Mouse (Mus musculus) naive thymus-derived CD4-positive, alpha-beta T cell, adult 2 months (primary cell): ENCODE data around the gene Slc1a7.

ENCODE experiments used
- DNase-seq: peaks from one replicate; pipeline ENCODE4 v3.0.0-alpha.2; 2011; ENCODE audit warnings: low read depth

The Slc1a7 gene

DNA sequence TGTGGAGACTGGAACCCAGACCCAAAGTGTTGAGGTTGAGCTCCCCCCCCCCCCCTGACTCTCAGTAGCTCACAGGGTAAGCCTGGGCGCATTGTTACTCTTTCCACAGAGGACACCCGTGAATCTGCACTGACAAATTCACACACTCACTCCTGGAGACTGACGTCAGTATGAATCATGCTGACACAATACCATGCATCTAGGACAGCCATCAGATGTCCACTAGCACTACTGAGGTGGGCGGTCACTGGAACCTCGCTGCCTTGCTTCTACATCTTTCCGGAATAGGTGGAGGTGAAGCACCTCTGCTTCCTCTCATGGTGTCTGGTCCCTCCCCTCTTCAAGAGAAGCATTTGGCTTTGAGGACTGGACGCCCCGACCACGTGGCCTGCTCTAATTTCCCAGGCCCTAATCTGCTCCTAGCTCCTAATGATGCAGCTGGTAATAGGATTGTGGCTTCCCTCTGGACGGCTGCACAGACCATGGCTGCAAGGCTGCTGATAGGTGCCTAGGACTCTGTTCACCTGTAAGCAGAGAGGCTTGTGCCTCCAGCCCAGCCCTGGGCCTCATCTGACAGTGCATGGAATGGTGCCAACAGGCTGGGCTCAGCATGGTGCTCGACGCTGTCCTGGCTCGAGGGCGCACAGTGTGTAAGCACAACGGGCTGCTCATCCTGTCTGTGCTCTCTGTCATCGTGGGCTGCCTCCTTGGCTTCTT lies at the start of gene Slc1a7:
Gene Slc1a7, plus strand, starts transcription at position 367 of the 717 bp plus-strand sequence.
- no peak for DNase-seq

DNA sequence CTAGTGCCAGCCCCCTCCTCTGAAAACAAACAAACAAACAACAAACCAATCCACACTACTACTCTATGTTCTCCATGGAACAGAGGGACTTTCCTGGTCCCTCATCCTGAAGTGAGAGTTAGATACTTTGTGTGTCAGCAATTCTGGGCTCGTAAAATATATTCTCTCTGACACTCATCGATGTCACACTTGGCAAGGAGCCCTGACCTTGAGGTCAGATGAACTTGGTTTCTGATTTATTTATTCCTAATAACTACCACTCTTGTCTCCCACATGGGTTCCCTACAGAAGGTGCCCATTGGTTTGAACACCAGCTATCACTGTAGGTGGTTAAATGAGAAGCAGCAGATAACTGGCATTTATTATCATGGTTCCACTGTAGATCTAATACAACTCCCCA lies 47.8 kb upstream of the Slc1a7 start:
- no peak for DNase-seq

DNA sequence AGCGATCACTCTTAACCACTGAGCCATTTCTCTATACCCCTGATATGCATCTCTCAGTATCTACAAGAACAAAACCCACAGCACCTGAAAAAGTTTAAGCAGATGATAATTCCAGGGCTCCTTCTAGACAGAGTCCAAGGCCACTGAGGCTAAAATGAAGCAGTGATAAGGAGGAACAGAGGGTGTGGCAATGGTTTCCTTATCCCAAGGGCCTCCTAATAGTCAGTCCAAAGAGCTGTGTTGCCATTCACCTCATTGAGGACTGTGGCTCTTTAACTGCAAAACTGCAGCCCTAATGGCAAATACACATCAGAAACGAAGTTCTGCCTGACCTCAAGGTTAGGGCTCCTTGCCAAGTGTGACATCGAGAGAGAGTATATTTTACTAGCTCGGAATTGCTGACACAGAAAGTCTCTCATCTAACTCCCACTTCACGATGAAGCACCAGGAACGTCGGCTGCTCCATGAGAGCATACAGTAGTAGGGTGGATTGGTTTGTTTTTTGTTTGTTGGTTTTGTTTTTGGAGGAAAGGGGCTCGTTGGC lies 46.9 kb upstream of the Slc1a7 start:
- DNase-seq: no peak

DNA sequence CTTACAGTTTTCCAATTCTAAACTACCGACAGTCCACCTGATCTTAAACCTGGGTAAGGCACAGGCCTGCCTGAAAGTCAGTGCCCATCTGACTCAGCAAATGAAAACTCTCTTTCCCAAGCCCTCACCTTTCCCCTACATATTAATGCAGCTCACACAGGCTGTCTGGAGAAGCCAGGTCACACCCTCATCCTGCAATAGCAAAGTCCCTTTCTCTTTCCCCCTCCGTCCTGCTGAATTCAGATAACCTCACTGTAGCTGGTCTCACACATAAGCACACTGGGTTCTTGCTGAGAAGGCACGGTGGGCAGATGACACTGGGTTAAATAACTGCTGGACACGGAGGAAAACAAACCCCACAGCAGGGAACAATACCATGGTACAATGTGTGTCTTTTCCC lies 46.2 kb upstream of the Slc1a7 start:
- no peak for DNase-seq

DNA sequence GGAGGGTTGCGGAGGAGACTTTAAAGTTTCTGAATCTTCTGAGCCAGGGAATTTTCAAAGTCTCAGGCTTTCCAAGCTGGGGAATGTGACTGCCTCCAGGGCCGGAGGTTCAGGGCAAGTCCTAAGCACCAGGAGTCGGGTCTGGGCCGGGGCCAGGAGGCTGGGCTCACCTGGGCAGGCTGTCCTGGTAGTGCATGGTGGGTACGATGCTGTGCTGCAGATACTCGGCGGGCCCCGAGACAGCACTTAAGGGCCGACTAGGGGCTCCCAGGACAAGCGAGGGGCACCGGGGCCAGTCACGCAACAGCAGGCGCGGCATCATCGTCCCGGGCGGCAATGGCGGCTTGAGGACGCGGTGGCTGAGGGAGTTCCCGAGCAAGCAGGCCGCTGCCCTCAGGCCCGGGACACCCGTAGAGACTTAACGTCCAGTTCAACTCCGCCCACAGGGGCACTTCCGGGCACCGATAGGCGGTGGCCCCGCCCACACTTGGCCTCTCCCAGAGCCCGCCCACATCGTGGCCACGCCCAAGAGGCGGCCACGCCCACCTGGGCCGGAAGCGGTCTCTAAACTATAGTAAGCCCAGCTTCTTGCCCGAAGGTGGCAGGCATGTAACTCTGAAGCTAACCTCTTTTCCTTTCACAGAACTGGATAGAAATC lies 44.9 kb upstream of the Slc1a7 start, which contains the start of gene Cpt2:
Gene Cpt2, minus strand, starts transcription at position 466 of the 658 bp plus-strand sequence.
- peak; percentile 96 for DNase-seq

DNA sequence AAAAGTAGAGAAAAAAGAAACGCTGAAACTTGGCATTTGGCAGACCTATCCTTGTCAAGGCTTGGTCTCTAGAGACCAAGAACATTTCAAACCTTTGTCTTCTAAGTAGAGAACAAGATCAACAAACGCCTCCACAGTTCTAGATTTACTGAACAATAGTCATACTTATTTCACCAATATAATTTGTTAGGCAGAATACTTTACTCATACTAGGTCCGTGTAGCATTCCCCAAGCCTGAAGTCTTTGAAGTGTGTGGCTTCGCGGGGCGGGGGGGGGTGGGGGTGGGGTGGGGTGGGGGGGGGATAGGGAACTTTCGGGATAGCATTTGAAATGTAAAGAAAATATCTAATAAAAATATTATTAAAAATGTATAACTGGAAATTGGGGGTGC lies 44.3 kb upstream of the Slc1a7 start:
- DNase-seq: no peak

DNA sequence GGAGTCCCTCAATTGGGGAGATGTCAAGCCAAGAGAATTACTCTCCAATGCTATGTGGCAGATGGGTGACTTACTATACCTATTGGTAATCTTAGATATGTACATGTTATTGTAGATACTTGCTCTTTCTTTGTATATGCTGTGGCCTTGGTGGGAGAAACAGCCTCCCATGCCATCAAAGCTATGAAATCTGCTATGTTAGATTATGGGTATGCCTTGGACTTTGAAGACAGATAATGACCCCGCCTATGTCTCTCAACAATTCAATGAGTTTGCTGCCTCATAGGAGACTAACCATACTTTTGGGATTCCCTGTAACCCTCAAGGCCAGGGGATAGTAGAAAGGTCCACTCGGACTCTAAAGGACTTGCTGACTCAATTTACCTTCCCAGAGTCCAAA lies 39.9 kb upstream of the Slc1a7 start:
- no peak for DNase-seq

DNA sequence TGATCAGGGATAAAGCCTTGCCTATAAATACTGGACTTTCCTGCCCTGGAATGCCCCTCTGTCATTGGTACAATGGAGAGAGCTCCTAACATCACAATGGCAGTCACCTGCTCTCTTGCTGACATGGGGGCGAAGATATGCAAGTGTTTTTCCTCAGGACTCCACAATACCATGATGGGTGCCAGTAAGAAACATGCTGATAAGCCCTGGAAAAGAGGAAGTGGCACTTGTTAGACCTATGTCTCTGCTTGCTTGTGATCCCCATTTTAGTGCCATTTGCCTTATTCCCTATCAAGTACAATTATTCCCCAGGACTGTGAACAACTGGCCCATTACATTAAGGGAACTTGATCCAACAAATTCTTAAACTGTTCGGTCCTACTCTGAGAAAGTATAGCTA lies 39.4 kb upstream of the Slc1a7 start:
- no peak for DNase-seq

DNA sequence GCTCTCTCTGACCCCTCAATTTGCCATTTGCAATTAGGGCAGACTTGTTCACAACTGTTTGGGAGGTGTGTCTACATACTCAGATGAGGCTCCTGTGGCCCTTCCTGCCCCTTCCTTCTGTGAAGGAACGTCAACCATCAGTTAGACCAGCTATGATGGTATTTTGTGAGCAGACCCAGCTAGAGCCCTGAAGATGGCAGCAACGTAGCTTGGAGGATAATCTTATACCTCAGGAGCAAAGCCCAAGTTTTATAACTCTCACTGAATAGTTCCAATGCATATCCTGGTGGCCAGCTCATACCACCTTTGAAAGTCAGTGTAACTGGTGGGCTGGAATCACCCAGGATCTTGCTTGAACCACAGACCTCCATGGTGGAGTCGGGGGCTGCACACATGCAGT lies 36.7 kb upstream of the Slc1a7 start:
- no peak for DNase-seq

DNA sequence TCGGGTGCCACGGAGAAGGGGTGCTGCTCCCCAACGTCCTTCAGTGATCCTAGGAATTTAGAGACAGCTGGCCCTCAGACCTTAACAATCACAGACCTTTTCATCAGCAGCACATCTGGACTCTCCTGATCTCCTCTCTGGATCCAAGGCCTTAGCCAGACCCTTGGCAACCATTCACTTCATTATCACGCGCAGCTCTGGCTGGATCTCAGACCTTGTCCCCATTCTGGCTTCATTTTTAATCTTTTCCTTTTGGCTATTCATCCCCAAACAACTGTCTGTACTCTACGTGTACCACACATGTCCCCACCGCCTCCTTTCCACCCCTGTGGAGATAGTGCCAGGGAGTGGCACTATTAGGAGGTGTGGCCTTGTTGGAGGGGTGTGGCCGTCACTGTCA lies 34.9 kb upstream of the Slc1a7 start:
- DNase-seq: no peak

DNA sequence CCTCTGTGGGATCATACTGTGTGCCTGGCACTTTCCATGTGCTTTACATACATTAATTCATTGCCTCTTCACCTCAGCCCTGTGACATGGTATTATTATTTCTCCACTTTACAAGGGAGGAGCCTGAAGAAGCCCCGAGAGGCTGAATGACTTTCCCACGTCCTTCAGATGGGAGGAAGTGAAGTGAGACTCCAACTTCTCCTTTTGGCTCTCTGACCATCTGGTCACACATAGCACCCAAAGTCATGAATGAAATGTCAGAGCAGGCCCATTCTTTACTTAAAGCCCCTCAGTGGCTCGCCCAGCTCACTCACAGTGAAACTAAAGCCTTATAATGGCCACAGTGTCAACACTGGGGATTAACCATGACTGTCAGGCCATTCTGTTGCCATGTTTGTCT lies 32.9 kb upstream of the Slc1a7 start:
- DNase-seq: no peak

DNA sequence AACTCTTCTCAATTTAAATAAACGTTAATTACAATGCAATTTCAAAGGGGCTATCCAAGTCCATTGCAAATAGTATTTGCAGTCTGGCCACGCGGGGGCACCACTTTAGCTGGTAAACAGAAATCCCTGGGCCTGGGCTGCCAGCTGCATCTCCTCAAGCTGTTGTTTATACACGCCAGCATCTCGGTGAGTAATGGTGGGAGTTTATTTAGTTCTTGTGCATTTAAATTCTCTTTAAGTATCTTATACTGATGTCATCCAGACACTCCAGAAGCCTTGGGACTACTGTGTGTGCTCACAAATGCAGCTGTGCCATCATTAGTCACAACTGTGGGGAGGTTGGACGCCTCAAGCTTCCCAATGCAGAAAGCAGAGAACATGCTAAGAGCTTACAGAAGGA lies 30.8 kb upstream of the Slc1a7 start:
- DNase-seq: peak; percentile 47

DNA sequence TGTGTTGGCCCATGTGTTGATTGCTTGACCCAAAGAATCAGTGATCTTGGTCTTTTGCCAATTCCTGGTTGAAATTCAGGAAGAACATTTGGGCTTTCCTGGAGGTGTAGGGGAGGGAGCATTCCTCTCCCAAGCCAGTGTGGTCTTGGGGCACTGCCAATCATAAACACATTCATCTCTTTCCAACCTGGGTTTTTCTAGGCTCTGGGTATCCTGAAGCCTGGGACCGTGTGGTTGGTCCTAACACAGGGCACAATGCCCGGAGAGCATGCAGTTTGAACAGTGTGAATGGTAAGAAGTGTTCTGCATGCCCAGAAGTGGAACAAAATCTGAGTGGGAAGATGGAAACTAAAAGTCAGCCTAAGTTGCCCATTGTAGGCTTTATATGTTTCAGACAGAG lies 30.0 kb upstream of the Slc1a7 start:
- no peak for DNase-seq

DNA sequence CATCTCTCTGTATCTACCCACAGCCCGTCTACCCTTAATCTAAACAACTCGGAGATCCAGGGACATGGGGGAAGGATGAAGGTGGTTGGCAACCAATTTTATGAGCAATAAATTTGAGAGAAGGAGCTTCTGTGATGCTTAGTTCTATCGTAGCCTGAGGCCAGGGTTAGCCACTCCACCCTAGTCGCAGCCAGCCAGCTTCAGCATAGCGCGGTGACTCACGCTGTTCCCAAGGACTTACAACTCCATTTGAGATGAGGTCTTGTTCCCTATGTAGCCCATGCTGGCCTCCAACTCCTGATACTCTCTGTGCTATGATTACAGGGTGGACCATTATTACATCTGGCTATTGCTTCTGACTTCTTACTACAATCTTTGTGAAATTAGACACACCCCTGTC lies 25.4 kb upstream of the Slc1a7 start:
- DNase-seq: no peak

DNA sequence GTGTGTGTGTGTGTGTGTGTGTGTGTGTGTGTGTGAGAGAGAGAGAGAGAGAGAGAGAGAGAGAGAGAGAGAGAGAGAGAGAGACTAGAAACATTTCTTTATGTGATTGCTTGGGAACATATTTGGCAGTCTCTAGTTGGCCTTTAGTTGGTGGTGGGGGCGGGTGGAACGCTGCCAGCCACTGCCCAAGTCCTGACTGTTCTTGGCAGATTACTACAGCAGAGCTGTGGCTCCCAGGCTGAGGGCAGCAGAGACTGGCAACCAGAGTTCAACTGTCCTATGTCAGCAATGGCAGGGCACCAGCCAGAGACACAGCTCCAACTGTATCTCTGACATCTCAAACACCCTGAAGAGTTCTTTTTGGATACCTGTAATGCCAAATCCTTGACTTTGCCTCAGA lies 24.0 kb upstream of the Slc1a7 start:
- no peak for DNase-seq

DNA sequence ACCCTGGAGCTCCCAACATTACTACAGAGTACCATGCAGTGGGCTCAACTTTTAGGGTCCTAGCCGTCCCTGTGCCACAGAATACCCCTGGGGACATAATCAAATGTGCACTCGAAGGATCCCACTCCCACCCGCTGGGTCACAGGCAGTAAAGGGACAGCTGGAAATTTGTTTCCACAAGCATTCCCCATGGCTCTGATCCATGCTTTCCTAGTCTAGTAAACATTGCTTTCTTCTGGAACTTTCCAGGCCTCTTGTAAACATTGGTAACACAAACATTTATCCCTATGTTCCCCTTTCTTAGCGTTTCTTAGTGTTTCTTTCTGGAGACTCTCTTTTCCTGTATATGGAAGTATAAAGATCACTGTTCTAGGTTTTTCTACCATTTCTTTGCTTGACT lies 18.2 kb upstream of the Slc1a7 start:
- no peak for DNase-seq

DNA sequence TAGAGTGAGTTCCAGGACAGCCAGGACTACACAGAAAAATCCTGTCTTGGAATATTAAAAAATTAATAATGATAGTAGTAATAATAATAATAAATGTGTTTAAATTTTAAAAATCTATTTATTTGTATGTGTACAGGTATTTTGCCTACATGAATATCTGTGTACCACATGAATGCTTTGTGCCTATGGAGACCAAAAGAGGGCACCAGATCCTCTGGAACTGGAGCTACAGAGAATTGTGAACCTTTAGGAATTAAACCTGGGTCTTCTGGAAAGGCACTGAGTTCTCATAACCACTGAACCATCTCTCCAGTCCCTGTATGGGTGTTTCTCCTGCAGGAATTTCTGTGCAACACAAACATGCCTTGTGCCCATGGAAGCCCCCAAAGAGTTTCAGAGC lies 15.3 kb upstream of the Slc1a7 start:
- no peak for DNase-seq

DNA sequence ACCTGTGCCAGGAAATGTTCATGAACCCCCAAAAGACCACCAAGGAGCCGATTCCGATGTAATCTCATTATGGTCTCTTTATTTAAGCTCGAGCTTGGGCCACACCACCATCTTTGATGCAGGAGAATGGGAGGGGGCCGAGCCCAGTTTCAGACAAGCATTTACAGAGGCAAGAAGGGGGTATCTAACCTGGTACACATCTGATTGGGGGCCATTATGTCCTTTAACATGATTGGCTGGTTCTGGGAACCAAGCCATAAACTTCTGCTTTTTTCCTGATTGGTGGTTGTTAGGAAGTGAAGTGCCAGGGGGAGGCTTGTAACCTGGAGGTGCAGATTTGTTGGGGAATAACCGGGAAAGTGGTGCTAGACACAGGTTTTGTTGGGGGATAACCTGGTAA lies 12.4 kb upstream of the Slc1a7 start:
- DNase-seq: no peak

DNA sequence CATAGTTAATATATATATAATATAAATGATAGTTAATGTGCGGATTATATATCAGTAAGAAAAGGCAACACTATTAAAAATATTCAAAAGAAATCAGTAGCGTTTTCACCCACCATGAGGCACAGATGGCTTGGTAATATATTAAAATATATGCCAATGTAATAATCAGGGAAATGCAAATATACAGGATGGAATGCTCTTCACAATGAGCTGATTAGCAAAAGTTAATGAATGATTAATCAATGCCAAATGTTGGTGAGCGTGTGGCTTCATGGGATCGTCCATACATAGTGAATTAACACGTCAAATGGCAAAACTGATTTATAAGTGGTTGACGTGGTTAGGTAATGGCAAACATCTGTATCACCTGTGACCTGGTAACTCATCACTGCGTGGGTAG lies 9.6 kb upstream of the Slc1a7 start:
- DNase-seq: no peak

DNA sequence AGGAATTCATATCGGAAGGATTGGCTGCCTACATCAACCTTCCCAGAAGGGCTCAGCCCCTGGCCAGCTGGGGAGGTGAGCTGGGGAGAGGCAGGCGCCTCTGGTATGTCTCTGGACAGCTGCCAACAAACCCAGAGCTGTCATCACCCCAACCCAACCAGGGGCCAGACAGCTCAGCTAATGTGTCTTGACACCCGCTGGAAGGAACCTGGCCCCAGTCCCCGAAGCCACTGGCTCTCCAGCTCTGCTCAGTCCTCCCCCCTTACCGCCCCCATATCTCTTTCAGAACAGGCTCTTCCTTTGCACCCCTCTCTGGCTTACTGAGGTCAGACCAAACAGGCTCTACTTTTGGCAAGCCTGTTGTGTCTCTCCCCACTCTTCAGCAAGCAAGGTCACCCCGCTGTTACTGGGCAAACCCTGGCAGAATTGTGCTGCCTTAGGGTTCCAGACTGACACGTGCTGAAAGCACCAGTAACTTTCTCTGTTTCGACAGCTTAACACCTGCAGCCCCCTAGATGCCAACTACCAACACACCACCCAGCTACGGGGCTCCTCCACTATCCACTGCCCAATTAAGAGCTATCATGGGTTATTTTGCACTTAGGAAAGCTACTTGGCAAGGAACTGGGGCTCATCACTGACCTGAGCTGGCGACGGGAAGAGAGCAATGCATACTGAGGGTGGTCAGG lies 5.9 kb upstream of the Slc1a7 start:
- no peak for DNase-seq

DNA sequence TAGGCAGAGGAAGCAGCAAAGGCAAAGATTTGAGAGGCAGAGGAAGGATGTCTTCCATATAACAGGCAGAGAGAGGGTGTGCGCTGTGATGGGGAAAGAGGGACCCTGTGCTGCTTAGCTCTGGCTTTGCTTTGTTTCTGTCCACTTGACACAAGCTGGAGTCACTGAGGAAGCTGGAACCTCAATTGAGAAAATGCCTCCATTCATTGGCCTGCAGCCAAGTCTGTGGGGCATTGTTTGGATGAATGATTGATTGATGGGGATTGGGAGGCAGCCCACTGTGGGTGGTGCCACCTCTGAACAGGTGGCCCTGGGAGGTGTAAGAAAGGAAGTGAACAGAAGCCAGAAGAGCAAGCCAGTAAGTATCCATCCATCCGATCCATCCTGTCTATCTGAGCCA lies 5.3 kb upstream of the Slc1a7 start:
- no peak for DNase-seq

DNA sequence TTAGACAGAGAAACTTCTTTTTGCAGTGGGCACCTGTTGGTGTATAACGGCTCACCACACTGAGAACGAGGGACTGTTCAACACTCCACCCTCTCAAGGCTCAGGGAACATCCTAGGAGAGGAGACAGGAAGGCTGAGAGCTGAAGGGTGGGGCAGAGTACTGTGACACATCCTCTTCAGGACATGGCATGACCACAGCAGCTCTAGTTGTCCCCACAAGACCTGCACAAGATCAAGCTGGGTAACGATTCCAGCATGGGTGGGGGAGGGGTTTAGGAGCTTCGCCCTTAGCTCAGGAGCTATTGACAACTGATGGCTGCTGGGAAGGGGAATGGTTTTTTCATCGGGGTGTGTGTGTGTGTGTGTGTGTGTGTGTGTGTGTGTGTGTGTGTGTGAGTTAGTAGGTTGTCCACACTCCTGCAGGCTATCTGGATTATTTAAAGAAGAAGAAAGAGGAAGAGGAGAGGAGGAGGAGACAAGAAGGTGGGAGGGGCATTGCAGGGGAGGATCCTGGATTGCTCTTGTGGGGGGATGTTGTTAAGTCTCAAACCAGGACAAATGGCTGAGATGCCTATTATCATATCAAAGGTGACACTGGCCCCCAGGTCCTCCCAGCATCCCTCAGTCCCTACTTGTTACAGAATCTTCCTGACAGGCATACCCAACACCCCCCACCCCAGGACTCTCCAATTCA lies 1.6 kb upstream of the Slc1a7 start:
- no peak for DNase-seq

DNA sequence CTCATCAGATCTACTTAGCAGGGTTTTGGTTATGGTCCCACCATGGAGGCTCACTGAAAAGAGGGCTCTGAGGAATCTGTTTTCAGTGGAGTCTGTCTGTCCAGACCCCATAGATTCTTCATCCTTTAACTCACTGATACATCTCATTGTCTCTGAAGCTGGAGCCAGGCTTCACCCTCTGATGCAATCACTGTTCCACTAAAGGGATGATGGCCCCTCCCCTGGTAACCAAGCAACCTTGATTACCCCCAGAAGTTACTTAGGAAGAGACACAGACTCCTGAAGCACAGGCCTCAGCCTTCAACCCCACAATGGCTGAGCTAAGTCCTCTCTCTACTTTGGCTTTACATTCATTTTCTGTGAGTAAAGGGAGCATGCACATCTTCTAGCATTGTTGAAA lies 1.6 kb downstream of the Slc1a7 start:
- no peak for DNase-seq
